Mouse (Mus musculus) forebrain, embryonic 16.5 days (tissue): ENCODE measurements around the gene Btbd11. TPM values are rescaled to one million over a fixed set of nuclear protein-coding genes. Genes with fewer than 3 reads are reported as not detected.

Experiments
- ATAC-seq: fragments of 200-750 bp; cut with Nextera tagmentation; 2 replicates; pipeline ENCODE4 v1.8.0; 2017; ENCODE audit warnings: mild to moderate bottlenecking, moderate library complexity
- H3K27ac ChIP-seq: fragments of 300-500 bp; sonication (generic); 2 replicates; pipeline ENCODE4 v1.5.1; 2014; ENCODE audit warnings: low read length, control low read depth
- H3K27me3 ChIP-seq: fragments of 300-500 bp; sonication (generic); replicated peaks from 2 replicates; pipeline ENCODE4 v1.6.1; 2014; ENCODE audit warnings: low read length; ENCODE audit not compliant: control insufficient read depth, insufficient read depth
- H3K36me3 ChIP-seq: fragments of 300-500 bp; sonication (generic); 2 replicates; pipeline ENCODE4 v1.6.1; 2014; ENCODE audit not compliant: control insufficient read depth, insufficient read depth
- H3K4me1 ChIP-seq: fragments of 300-500 bp; sonication (generic); replicated peaks from 2 replicates; pipeline ENCODE4 v1.6.1; 2014; ENCODE audit warnings: low read length; ENCODE audit not compliant: control insufficient read depth, insufficient read depth
- H3K4me2 ChIP-seq: fragments of 300-500 bp; sonication (generic); 2 replicates; pipeline ENCODE4 v1.6.1; 2014; ENCODE audit warnings: mild to moderate bottlenecking, low read length, control low read depth
- H3K4me3 ChIP-seq: fragments of 300-500 bp; sonication (generic); replicated peaks from 2 replicates; pipeline ENCODE4 v1.5.1; 2014; ENCODE audit warnings: mild to moderate bottlenecking, low read length, control low read depth
- H3K9ac ChIP-seq: fragments of 300-500 bp; sonication (generic); replicated peaks from 2 replicates; pipeline ENCODE4 v1.6.1; 2014; ENCODE audit warnings: low read depth, low read length, control low read depth
- H3K9me3 ChIP-seq: fragments of 300-500 bp; sonication (generic); 2 replicates; pipeline ENCODE4 v1.6.1; 2016; ENCODE audit warnings: low read length; ENCODE audit not compliant: control insufficient read depth
- WGBS: fragments of 180-500 bp; shearing (Covaris S2); extraction: QIAGEN DNeasy Blood & Tissue Kit; methylation state at CpG from one replicate; pipeline ENCODE4 v1.1.7; 2014; 5-methylcytosine and 5-hydroxymethylcytosine counted together
- polyA plus RNA-seq: library from polyadenylated mRNA; unstranded; fragments of >200 nt; fragmentation: Nextera tagmentation; extraction: Ambion mirVana; gene quantifications from 2 replicates; pipeline ENCODE4 v1.2.1, GENCODE M21; 2015

Btbd11 gene
- polyA plus RNA-seq, 1 experiment from 2014 or later: 11.1 TPM

- no peak overlapping the region for H3K27ac ChIP-seq
- H3K9ac ChIP-seq: no peak overlapping the region
- 14% methylated on average over 7 of the region's 7 CpGs for WGBS
Measured at GRCm38 (mm10) chr10:85525267-85526015, 138.8 kb downstream of the Btbd11 start.

GRCm38 (mm10) chr10:85526657-85527056 lies 140.0 kb downstream of the Btbd11 start:
- H3K4me2 ChIP-seq: no peak overlapping the region
- peaks cover 13% of the 10 kb centered on the region for H3K4me1 ChIP-seq
- H3K4me3 ChIP-seq: no peak overlapping the region
- no peak overlapping the region for H3K27ac ChIP-seq
- 52% methylated on average over 2 of the region's 2 CpGs for WGBS
- no peaks in the 10 kb centered on the region for H3K27me3 ChIP-seq
- no peak overlapping the region for H3K9ac ChIP-seq
- H3K9me3 ChIP-seq: no peaks in the 10 kb centered on the region
- no peaks in the 10 kb centered on the region for H3K36me3 ChIP-seq
- no peak for ATAC-seq

More at GRCm38 (mm10) chr10:85525267-85526015, 138.8 kb downstream of the Btbd11 start:
- Histone ChIP-seq H3K36me3 (no peaks in the 10 kb centered on the region), H3K9me3 (no peaks in the 10 kb centered on the region), H3K4me3 (no peak overlapping the region), H3K27me3 (no peaks in the 10 kb centered on the region), H3K4me1 (peaks cover 13% of the 10 kb centered on the region), H3K4me2 (no peak overlapping the region)
- ATAC-seq: peak; percentile 24; the same call in 1 of the 2 replicates

- WGBS: 40% methylated on average over 4 of the region's 4 CpGs
- H3K27me3 ChIP-seq: no peaks in the 10 kb centered on the region
- no peaks in the 10 kb centered on the region for H3K36me3 ChIP-seq
- no peak overlapping the region for H3K4me2 ChIP-seq
- no peak overlapping the region for H3K27ac ChIP-seq
- no peak overlapping the region for H3K4me3 ChIP-seq
- no peak for ATAC-seq
- H3K9ac ChIP-seq: no peak overlapping the region
- peaks cover 13% of the 10 kb centered on the region for H3K4me1 ChIP-seq
- no peaks in the 10 kb centered on the region for H3K9me3 ChIP-seq
Measured at GRCm38 (mm10) chr10:85527722-85528121, 141.1 kb downstream of the Btbd11 start.

- no peak overlapping the region for H3K9ac ChIP-seq
- H3K4me3 ChIP-seq: no peak overlapping the region
- no peaks in the 10 kb centered on the region for H3K36me3 ChIP-seq
- no peak overlapping the region for H3K27ac ChIP-seq
- no peak overlapping the region; the same call in 1 of the 2 replicates for H3K4me2 ChIP-seq
- H3K9me3 ChIP-seq: no peaks in the 10 kb centered on the region
- no peaks in the 10 kb centered on the region for H3K27me3 ChIP-seq
- ATAC-seq: peak; percentile 57
- 28% methylated on average over 7 of the region's 7 CpGs for WGBS
- peaks cover 7% of the 10 kb centered on the region; the same call in 1 of the 2 replicates for H3K4me1 ChIP-seq
Measured at GRCm38 (mm10) chr10:85533192-85533710, 146.6 kb downstream of the Btbd11 start.

GRCm38 (mm10) chr10:85538051-85538753 lies 151.6 kb downstream of the Btbd11 start:
- Histone ChIP-seq H3K27ac (no peak overlapping the region), H3K4me1 (peaks cover 25% of the 10 kb centered on the region), H3K4me2 (no peak overlapping the region), H3K4me3 (no peak overlapping the region), H3K36me3 (no peaks in the 10 kb centered on the region), H3K9me3 (no peaks in the 10 kb centered on the region), H3K9ac (no peak overlapping the region), H3K27me3 (no peaks in the 10 kb centered on the region)
- ATAC-seq: no peak
- WGBS: 87% methylated on average over 11 of the region's 11 CpGs

GRCm38 (mm10) chr10:85539510-85540120 lies 153.0 kb downstream of the Btbd11 start:
- peak; percentile 50 for ATAC-seq
- H3K4me1 ChIP-seq: peaks cover 19% of the 10 kb centered on the region
- peak overlapping the region; percentile 75 for H3K27ac ChIP-seq
- H3K27me3 ChIP-seq: no peaks in the 10 kb centered on the region
- H3K36me3 ChIP-seq: no peaks in the 10 kb centered on the region
- no peaks in the 10 kb centered on the region for H3K9me3 ChIP-seq
- WGBS: 9% methylated on average over 8 of the region's 8 CpGs
- no peak overlapping the region for H3K9ac ChIP-seq
- H3K4me2 ChIP-seq: no peak overlapping the region
- H3K4me3 ChIP-seq: no peak overlapping the region

- no peak overlapping the region for H3K4me3 ChIP-seq
- H3K36me3 ChIP-seq: no peaks in the 10 kb centered on the region
- H3K9me3 ChIP-seq: no peaks in the 10 kb centered on the region
- peak; percentile 67 for ATAC-seq
- H3K27ac ChIP-seq: peak overlapping the region; percentile 75; the same call in 1 of the 2 replicates
- H3K9ac ChIP-seq: no peak overlapping the region
- no peaks in the 10 kb centered on the region for H3K27me3 ChIP-seq
- no peak overlapping the region for H3K4me2 ChIP-seq
- WGBS: 67% methylated on average over 13 of the region's 13 CpGs
- peaks cover 19% of the 10 kb centered on the region for H3K4me1 ChIP-seq
Measured at GRCm38 (mm10) chr10:85540311-85541093, 153.9 kb downstream of the Btbd11 start.

GRCm38 (mm10) chr10:85541481-85541880 lies 154.9 kb downstream of the Btbd11 start:
- ATAC-seq: 0 out of 2 replicates have a peak, but pooled peaks have one; percentile 13
- H3K4me3 ChIP-seq: no peak overlapping the region
- WGBS: 55% methylated on average over 3 of the region's 3 CpGs

More at GRCm38 (mm10) chr10:85541481-85541880, 154.9 kb downstream of the Btbd11 start:
- H3K9ac ChIP-seq: no peak overlapping the region
- peaks cover 19% of the 10 kb centered on the region for H3K4me1 ChIP-seq
- H3K4me2 ChIP-seq: no peak overlapping the region
- H3K27me3 ChIP-seq: no peaks in the 10 kb centered on the region
- no peaks in the 10 kb centered on the region for H3K9me3 ChIP-seq
- no peak overlapping the region for H3K27ac ChIP-seq
- no peaks in the 10 kb centered on the region for H3K36me3 ChIP-seq
